In genomic region chr17:47005741-47006405, GRCm38 (mm10) we compare ENCODE assay signal across 11 mouse cellular contexts. TPM values are rescaled to one million over a fixed set of nuclear protein-coding genes. Genes with fewer than 3 reads are reported as not detected.
DNase-seq lines count a peak whose midpoint lies in the region; ATAC-seq lines count a peak whose summit lies in the region.
"Had no signal": no experiment of that assay in that cellular context is flagged by ENCODE, and none has a peak within 500 bp of the region (broad histone marks: within the 10 kb centered on the region; RNA-seq: fewer than 3 reads in every experiment).

No protein-coding gene starts in this region.

- H3K9ac ChIP-seq in embryonic facial prominence, embryonic 14.5 days (ENCODE audit: low read depth, low read length), result no peak overlapping the region
- H3K9ac ChIP-seq: embryonic facial prominence, embryonic 12.5 days had no signal

- no peaks in the 10 kb centered on the region for H3K27me3 ChIP-seq in embryonic facial prominence, embryonic 14.5 days (replicated peaks; ENCODE audit: control insufficient read depth, insufficient read depth, low read length)
- H3K27me3 ChIP-seq: embryonic facial prominence, embryonic 12.5 days had no signal

- 68% methylated on average over 7 of the region's 7 CpGs for WGBS in embryonic facial prominence, embryonic 14.5 days
- 17% methylated on average over 7 of the region's 7 CpGs for WGBS in macrophage (ENCODE audit: missing documents)

- peaks cover 91% of the 10 kb centered on the region for H3K79me2 ChIP-seq in macrophage (ENCODE audit: inconsistent target)

- no peak overlapping the region for H3K4me3 ChIP-seq in embryonic facial prominence, embryonic 14.5 days (ENCODE audit: low read depth, low read length)
- no peak overlapping the region for H3K4me3 ChIP-seq in macrophage (ENCODE audit: inconsistent target)
- H3K4me3 ChIP-seq: embryonic facial prominence, embryonic 12.5 days had no signal

- DNase-seq in heart, adult 9 months (ENCODE audit: low spot score in 2 of 2), result peak; percentile 30 to 38
- DNase-seq in heart, postnatal 4 days, result no peak
- DNase-seq in lung, postnatal 36 days, result peak; percentile 13
- no peak for DNase-seq in lung, postnatal 10 days
- DNase-seq in embryonic facial prominence, embryonic 14.5 days (ENCODE audit: low spot score), result peak; percentile 24
- DNase-seq in layer of hippocampus, postnatal 25 days (ENCODE audit: extremely low spot score in 1 of 2, low spot score in 1 of 2), result no peak
- DNase-seq: adrenal gland, postnatal 14 days; lung, adult 18-20 months had no signal

- ATAC-seq in embryonic facial prominence, embryonic 14.5 days (ENCODE audit: low read depth), result no peak
- ATAC-seq: forebrain, embryonic 14.5 days had no signal

- peaks cover 15% of the 10 kb centered on the region; the same call in 1 of the 2 replicates for H3K4me1 ChIP-seq in embryonic facial prominence, embryonic 14.5 days (ENCODE audit: control insufficient read depth, insufficient read depth, low read length)

- no peaks in the 10 kb centered on the region for H3K9me3 ChIP-seq in embryonic facial prominence, embryonic 14.5 days (ENCODE audit: control insufficient read depth, low read length)
- H3K9me3 ChIP-seq: embryonic facial prominence, embryonic 12.5 days had no signal

- H3K36me3 ChIP-seq in embryonic facial prominence, embryonic 14.5 days (ENCODE audit: control insufficient read depth, insufficient read depth, low read length), result peaks cover 19% of the 10 kb centered on the region; the same call in 1 of the 2 replicates
- peaks cover under 1% of the 10 kb centered on the region; the same call in 1 of the 2 replicates for H3K36me3 ChIP-seq in macrophage (ENCODE audit: inconsistent target)
- H3K36me3 ChIP-seq: embryonic facial prominence, embryonic 12.5 days had no signal

- no peak overlapping the region for H3K27ac ChIP-seq in embryonic facial prominence, embryonic 14.5 days (replicated peaks; ENCODE audit: low read depth, low read length)
- H3K27ac ChIP-seq in macrophage, result peak overlapping the region; percentile 22; the same call in 1 of the 2 replicates
- H3K27ac ChIP-seq: embryonic facial prominence, embryonic 12.5 days had no signal

- H3K4me2 ChIP-seq in embryonic facial prominence, embryonic 14.5 days (ENCODE audit: low read depth, low read length), result no peak overlapping the region
- H3K4me2 ChIP-seq: embryonic facial prominence, embryonic 12.5 days had no signal

RNA-seq across cellular contexts. Expression of gene Ubr2, which starts 4.5 kb away (rescaled TPM):
- 10 to 100 TPM; 44.9 to 49.5 TPM for total RNA-seq in heart, postnatal 4 days (2021)
- 21.9 and 23.8 TPM in 2 replicates for polyA plus RNA-seq in embryonic facial prominence, embryonic 14.5 days (2014; fragmentation: Nextera tagmentation; extraction: Ambion mirVana)
- 100 to 1,000 TPM in 24 of 26 experiments, 10 to 100 TPM in 2; 81.9 to 271 (median 191) TPM for total RNA-seq in macrophage (2018; cell fraction: chromatin; rRNA removed)
- 10 to 100 TPM; 20.9 to 46.2 (median 34.0) TPM for total RNA-seq in macrophage (2018; cell fraction: cytosol; rRNA removed)
- total RNA-seq in macrophage (2018; cell fraction: nucleus; rRNA removed), result 100 to 1,000 TPM in 4 of 26 experiments, 10 to 100 TPM in 22; 39.5 to 136 (median 76.7) TPM
- polyA plus RNA-seq in macrophage (2018), result 28.0 to 30.4 TPM (median 28.5 TPM) in 3 replicates
- 10 to 100 TPM; 51.5 to 59.1 TPM for total RNA-seq in layer of hippocampus, postnatal 25 days (2021)

Comparison
In these comparisons a context has a peak if more than half of its experiments do, and no peak if none do; other contexts are left out.
1. DNase-seq: peak in heart, adult 9 months (2 of 2), lung, postnatal 36 days (single experiment) and embryonic facial prominence, embryonic 14.5 days (single experiment); none in heart, postnatal 4 days (single experiment), lung, postnatal 10 days (single experiment) and layer of hippocampus, postnatal 25 days (0 of 2).